Mouse (Mus musculus) embryo, embryonic 11.5 days (tissue): ENCODE measurements around the gene Tomm70a.

Source experiments
- DNase-seq: peaks from one replicate; pipeline ENCODE4 v3.0.0-alpha.2; 2012; ENCODE audit warnings: low read depth, low spot score

Tomm70a gene

GRCm38 (mm10) chr16:57190390-57190789, 68.9 kb downstream of the Tomm70a start:
- DNase-seq, result no peak

DNA sequence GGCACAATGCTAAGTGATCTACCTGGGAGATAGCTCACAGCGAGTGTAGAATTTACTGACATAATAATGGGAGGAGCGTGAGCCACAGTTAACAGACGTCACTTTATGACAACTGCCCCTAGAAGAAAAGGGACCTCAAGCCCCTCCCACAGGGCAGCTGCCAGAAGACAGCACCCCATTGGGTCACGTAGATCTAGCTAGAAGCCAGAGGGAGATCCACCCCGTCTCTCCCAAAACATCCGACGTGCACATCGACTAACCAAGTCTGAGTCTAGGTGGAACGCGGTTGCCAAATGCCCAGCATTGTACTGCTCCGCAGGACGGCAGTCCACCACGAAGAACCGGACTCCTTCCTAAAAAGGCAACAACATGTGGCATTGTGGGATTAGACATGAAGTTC, 69.7 kb downstream of the Tomm70a start:
- DNase-seq, result no peak

- DNase-seq, result no peak
These were observed 75.1 kb downstream of the Tomm70a start for GRCm38 (mm10) chr16:57196590-57196989.

- no peak for DNase-seq
These were observed 75.8 kb downstream of the Tomm70a start for GRCm38 (mm10) chr16:57197281-57197680.
